Mouse (Mus musculus): Measurements from ENCODE around the gene Tmem211.

Gene Tmem211

GRCm38 (mm10) chr5:113214041-113214440, 12.7 kb upstream of the Tmem211 start:
- DNase-seq: no peak

- DNase-seq: no peak
Observed at GRCm38 (mm10) chr5:113214455-113214854, 12.3 kb upstream of the Tmem211 start.

DNA sequence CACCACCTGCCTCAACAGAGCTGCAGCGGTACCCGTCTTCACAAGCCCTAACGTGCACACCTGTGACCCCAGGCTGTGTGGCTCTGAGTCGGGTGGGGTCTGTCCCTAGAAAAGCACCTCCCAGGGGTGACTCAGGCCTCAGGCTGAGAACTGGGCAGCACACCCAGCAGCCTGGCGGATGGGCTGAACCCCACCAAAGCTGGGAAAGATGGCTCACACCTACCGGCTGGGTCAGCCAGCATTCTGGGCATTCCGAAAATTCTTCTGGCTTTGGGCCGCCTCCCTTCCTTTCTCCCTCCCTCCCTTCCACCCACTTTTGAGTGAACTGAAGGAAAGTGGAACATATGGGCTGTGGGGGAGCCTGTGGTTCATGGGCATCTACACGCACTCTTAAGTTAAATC, 11.1 kb upstream of the Tmem211 start:
- DNase-seq: no peak

GRCm38 (mm10) chr5:113216328-113216960, 10.3 kb upstream of the Tmem211 start:
- DNase-seq: no peak

DNA sequence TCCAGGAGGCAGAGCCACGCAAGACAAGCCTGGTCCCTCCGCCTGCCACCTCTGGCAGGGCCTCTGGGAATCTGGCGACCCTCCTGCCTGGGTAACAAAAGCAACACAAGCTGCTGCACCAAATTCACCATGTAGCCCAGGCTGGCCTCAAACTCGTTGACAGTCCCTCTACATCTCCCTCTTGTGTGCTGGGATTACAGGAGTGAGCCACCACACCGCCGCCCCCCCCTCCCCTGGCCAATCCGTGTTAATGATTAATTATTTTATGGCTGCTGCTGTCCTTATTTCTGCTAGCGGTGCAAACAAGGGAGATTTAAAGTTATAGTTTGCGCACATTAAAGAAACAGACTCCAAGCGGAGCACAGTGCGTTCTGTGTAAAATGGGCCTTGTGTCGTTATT, 9.6 kb upstream of the Tmem211 start:
- no peak for DNase-seq

GRCm38 (mm10) chr5:113218617-113219235, 8.0 kb upstream of the Tmem211 start:
- DNase-seq: no peak

DNA sequence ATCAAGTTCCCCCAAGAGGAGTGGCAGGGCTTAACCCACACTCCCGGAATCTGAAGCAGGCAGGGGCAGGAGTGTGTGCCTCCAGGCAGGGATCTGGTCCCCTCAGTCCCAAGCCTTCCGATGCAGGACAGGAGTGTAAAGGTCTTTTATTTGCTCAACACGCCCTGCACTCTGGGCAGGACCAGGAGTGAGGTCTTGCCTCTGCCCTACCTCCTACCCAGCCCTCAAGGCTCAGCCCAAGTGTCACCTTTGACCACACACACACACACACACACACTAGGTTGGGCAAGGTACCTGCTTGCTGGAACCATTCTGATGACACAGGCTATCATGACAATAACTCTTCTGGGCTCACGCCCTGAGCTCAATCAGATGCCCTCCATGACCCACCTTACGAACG, 7.3 kb upstream of the Tmem211 start:
- no peak for DNase-seq

GRCm38 (mm10) chr5:113219876-113220275, 6.8 kb upstream of the Tmem211 start:
- DNase-seq: no peak

DNA sequence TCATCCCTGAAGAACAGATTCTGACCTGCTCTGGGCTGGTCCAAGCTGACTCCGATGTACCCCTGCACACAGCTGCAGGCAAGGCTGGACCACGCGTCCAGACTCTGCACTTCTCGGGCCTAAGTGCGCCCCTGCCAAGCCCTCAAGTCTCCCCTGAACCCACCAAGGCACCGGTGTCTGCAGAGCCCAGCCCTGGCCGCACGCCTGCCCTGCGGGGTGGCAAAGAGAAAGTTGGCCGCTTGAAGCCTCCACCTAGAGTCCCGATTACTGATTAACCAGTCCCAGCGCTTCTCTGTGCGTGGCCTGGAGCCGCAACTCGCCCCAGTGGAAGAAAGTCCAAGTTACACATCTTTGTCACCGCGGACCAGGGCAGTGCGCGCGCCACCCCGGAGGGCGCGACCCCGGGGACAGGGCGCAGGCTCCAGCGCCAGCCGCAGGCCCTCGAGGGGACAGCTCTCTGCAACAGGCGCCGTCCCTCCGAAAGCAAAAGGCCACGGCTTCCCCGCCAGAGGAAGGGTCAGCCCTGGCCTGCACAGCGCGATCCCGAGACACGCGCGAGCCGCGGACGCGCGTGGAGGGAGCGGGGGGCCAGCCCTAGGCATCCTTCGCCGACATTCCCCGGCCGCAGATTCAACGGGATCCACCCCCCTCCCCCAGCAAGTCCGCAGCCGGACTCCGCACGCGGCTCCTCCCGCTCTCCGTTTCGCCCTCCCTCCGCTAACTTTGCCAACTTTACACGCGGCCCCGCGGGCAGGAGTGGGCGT, 6.1 kb upstream of the Tmem211 start:
- no peak for DNase-seq

DNA sequence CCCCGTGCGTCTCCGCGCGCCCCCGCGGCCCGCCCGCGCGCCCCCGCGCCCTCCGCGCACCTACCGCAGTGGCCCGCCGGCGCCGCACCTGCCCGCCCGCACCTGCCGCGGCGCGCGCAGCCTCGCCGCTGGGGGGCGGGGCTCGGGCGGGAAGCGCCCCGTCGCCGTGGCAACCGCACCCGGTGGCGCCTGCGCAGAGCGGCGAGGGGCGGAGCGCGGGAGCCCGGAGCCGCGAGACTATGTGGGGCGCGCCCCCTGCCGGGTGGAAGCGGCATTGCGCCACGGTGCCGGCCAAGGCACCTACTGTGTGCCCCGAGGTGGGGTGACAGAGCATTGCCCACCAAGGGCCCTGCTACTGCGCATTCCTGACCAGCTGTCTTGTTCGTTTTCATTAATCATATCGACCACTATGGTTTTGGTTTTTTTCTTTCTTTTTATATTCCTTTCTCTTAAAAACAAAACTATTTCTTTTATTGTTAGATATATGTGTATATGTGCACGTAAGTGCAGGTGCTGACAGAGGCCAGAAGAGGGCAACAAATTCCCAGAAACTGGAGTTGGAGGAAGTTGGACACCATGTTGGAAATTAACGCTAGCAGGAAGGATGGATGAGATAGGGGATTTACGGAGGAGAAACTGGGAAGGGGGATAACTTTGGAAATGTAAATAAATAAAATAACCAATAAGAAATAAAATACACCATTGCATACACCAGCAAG, 5.4 kb upstream of the Tmem211 start, which contains the start of gene 2900026A02Rik:
2900026A02Rik (minus strand) TSS at position 90 of the 719 bp plus-strand sequence.
- no peak for DNase-seq

- DNase-seq: no peak
Observed at GRCm38 (mm10) chr5:113223888-113224287, 2.8 kb upstream of the Tmem211 start.

- DNase-seq: no peak
Observed at GRCm38 (mm10) chr5:113225271-113225670, 1.4 kb upstream of the Tmem211 start.

GRCm38 (mm10) chr5:113225686-113226435, 848 bp upstream of the Tmem211 start:
- no peak for DNase-seq

DNA sequence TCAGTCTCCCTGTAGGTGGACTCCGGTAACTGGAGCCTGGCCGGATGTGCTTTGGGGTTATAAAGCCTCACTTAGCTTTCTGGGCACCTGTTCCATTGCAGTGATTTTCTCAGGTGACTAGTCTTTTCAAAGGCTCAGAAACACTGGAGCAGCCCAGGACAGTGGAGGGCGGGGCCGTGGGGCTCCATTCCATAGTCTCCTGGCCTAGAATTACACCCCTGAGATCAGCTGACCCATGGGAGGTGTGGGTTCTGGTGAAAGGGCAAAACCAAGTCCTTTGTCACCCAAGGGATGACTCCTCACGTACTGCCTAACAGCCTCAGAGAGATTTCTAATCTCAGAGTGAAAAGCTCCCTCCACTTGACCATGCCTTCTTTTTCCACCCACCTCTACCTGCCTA, 3.5 kb downstream of the Tmem211 start:
- no peak for DNase-seq

DNA sequence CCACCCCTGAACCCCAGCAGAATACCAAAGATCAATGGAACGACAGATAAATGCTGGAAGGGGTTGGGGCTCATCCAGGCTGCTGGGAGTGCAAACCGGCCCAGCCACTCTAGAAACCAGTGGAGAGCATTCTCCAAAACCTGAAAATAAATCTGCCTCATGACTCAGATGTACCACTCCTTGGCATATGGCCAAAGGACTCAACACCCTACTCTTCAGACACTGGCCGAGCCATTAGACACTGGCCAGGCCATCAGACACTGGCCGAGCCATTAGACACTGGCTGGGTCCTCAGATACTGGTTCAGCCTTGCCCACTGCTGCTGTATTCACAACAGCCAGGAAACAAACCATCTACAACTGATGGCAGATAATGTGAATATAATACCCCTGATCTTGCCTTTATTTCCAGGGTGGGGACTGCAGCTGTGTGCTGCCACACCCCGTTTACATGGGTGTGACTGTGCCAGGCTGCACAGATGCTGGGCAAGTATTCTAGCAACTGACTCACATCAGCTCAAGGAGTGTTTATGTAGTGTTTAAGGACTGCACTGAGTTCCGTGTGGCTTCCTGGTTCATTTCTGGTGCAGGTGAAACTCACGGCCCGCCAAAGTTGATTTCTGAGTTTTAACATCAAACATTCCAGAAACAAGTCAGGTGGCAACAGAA, 22.7 kb downstream of the Tmem211 start:
- no peak for DNase-seq

DNA sequence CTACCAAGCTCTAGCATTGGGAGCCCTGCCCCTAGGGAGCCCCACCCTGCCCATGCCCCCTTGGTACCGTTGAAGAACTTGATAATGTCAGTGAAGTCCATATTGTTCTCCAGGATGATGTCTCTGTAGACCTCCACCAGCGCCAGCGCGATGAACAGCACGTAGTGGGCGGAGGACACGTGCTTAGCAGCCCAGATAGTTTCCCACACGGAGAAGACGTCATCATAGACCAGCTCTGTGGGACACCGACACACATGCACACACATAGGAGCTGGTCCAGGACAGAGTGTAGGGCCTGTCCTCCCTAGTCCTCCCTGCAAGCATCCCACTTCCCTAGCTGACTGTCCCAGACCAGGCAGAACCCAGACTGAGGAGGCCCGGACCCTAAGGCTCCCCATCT, 24.1 kb downstream of the Tmem211 start:
- DNase-seq: no peak

DNA sequence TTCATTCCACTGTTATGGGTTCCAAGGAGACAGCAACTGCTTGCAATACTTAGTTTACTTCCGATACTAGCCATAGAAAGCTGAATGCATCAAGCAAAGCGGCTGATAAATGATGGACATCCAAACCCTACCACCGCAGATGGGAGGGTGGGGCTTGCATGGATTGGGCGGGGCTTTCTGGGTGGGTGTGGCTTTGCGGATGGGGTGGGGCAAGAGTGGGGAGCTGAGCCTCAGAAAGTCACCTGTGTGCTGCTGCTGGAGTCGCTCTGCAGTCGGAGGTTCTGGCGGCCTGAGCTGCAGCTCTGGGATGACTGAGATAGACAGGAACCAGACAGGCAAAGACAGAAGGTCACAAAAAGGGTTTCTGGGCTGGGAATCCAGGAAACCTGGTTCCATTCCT, 38.9 kb downstream of the Tmem211 start:
- no peak for DNase-seq

- no peak for DNase-seq
Observed at GRCm38 (mm10) chr5:113268246-113268645, 41.5 kb downstream of the Tmem211 start.

DNA sequence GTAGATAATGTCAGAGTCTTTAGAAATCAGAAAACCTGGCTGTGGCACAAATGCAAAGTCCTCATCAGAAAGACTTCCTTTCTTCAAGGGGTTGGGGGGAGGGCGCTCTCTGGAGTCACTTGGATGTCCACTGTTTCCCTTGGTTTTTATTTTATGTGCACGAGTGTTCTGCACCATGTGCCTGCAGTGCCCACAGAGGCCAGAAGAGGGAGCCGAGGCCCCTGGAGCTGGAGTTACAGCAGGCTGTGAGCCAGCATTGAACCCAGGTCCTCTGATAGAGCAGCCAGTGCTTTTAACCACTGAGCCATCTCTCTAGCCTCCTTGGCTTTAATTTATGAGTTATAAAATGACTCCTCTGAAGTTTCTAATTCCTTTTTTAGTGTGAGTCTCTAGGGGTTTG, 43.3 kb downstream of the Tmem211 start:
- no peak for DNase-seq

DNA sequence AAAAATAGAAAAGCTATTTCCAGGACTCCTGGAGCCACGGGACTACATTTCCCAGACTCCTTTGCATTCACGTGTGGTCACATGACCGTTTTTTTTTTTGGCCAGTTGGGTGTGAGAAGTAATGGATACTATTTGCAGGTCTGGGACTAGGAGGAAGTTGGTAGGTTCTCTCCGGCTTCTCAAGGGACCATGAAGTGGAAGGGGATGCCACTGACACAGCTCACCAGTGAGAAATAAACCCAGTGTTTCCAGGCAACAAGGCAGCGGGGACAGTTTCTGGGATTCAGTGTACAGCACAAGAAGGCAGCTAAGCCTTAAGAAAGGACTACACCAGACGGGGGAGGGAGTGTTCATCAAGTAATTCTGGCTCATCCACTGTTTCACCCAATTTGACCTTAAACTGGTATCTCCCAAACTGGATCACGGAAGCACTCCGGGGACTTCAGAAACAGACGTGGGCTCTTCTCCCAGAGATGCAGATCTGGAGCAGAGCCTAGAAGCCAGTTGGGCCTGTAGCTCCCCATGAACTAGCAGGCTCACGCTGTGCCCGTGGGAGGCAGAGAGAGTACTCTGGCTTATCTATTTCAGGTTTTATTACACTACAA, 44.6 kb downstream of the Tmem211 start:
- DNase-seq: no peak

DNA sequence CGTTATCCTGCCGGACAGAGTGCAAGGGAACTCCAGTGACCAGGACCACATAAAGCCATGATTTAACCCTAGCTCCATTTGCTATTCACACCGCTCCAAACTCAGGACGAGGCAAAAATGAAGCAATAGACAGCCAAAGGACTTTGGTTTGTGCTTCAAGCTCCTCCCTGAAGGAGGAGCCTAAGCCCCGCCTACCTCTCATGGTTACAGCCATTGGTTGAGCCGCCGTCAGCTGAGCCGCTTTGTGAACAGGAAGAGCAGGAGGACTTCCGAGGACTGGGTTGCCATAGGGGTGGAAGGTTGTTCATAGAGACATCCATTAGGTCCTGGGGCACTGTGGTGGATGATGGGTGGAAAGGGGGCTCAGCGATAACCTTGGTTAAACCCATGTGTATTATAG, 49.1 kb downstream of the Tmem211 start:
- DNase-seq: no peak

Measured in thymus, adult 18-20 months (tissue).